Mouse (Mus musculus) limb, embryonic 11.5 days (tissue): Measurements from ENCODE around the gene Prg4. TPM values are rescaled to one million over a fixed set of nuclear protein-coding genes. Genes with fewer than 3 reads are reported as not detected.

Experiments
- ATAC-seq: fragments of 200-750 bp; cut with Nextera tagmentation; 2 replicates; pipeline ENCODE4 v1.8.0; 2017; ENCODE audit warnings: low read depth; ENCODE audit not compliant: insufficient number of reproducible peaks, low FRiP score, low TSS enrichment
- DNase-seq: peaks from one replicate; pipeline ENCODE4 v3.0.0-alpha.2; 2015; ENCODE audit warnings: low spot score
- H3K27ac ChIP-seq: fragments of 300-500 bp; sonication (generic); replicated peaks from 2 replicates; pipeline ENCODE4 v1.5.1; 2014; ENCODE audit warnings: low read depth, mild to moderate bottlenecking, low read length
- H3K27me3 ChIP-seq: fragments of 300-500 bp; sonication (generic); 2 replicates; pipeline ENCODE4 v1.6.1; 2014; ENCODE audit warnings: mild to moderate bottlenecking, low read length, mixed read lengths; ENCODE audit not compliant: control insufficient read depth, insufficient read depth
- H3K36me3 ChIP-seq: fragments of 300-500 bp; sonication (generic); 2 replicates; pipeline ENCODE4 v1.6.1; 2014; ENCODE audit warnings: mild to moderate bottlenecking, low read length, moderate library complexity, mixed read lengths; ENCODE audit not compliant: control insufficient read depth, insufficient read depth
- H3K4me1 ChIP-seq: fragments of 300-500 bp; sonication (generic); 2 replicates; pipeline ENCODE4 v1.6.1; 2014; ENCODE audit warnings: low read length, mixed read lengths; ENCODE audit not compliant: control insufficient read depth, insufficient read depth
- H3K4me2 ChIP-seq: fragments of 300-500 bp; sonication (generic); 2 replicates; pipeline ENCODE4 v1.6.1; 2014; ENCODE audit warnings: low read depth, mild to moderate bottlenecking, moderate library complexity; ENCODE audit not compliant: severe bottlenecking
- H3K4me3 ChIP-seq: fragments of 300-500 bp; sonication (generic); 2 replicates; pipeline ENCODE4 v1.5.1; 2014; ENCODE audit warnings: low read depth, low read length
- H3K9ac ChIP-seq: fragments of 300-500 bp; sonication (generic); 2 replicates; pipeline ENCODE4 v1.6.1; 2014; ENCODE audit warnings: mild to moderate bottlenecking, low read length
- H3K9me3 ChIP-seq: fragments of 300-500 bp; sonication (generic); 2 replicates; pipeline ENCODE4 v1.6.1; 2016; ENCODE audit warnings: low read length; ENCODE audit not compliant: control insufficient read depth
- WGBS: fragments of 180-500 bp; shearing (Covaris S2); extraction: QIAGEN DNeasy Blood & Tissue Kit; methylation state at CpG from one replicate; pipeline ENCODE4 v1.1.7; 2014; 5-methylcytosine and 5-hydroxymethylcytosine counted together
- polyA plus RNA-seq: library from polyadenylated mRNA; unstranded; fragments of >200 nt; fragmentation: Nextera tagmentation; extraction: Ambion mirVana; gene quantifications from 2 replicates; pipeline ENCODE4 v1.2.1, GENCODE M21; 2014

Gene Prg4
- polyA plus RNA-seq: 0.64 and 1.0 TPM in 2 replicates

- 75% methylated on average over 3 of the region's 3 CpGs for WGBS
- no peak for ATAC-seq
- Histone ChIP-seq H3K36me3 (no peaks in the 10 kb centered on the region), H3K4me1 (no peaks in the 10 kb centered on the region), H3K9ac (no peak within 1 kb of the TSS), H3K27me3 (no peaks in the 10 kb centered on the region), H3K27ac (no peak within 1 kb of the TSS), H3K9me3 (no peaks in the 10 kb centered on the region), H3K4me2 (no peak within 1 kb of the TSS), H3K4me3 (no peak within 1 kb of the TSS)
- DNase-seq: no peak
These were observed at the start of gene Prg4 for GRCm38 (mm10) chr1:150466132-150466531. Prg4 (minus strand) TSS chr1:150466165.

- 96% methylated on average over 2 of the region's 2 CpGs for WGBS
- Histone ChIP-seq H3K4me2 (no peak overlapping the region), H3K9me3 (no peaks in the 10 kb centered on the region), H3K36me3 (no peaks in the 10 kb centered on the region), H3K27me3 (no peaks in the 10 kb centered on the region), H3K4me1 (no peaks in the 10 kb centered on the region), H3K27ac (no peak overlapping the region), H3K9ac (no peak overlapping the region), H3K4me3 (no peak overlapping the region)
- DNase-seq (no peak), ATAC-seq (no peak)
These were observed 47.1 kb upstream of the Prg4 start for GRCm38 (mm10) chr1:150513041-150513440.

GRCm38 (mm10) chr1:150505794-150506193, 39.8 kb upstream of the Prg4 start:
- DNase-seq (no peak), ATAC-seq (no peak)
- no peak overlapping the region for H3K9ac ChIP-seq
- H3K4me2 ChIP-seq: no peak overlapping the region
- WGBS: 78% methylated on average over 2 of the region's 2 CpGs
- no peaks in the 10 kb centered on the region for H3K9me3 ChIP-seq
- H3K36me3 ChIP-seq: no peaks in the 10 kb centered on the region
- H3K27me3 ChIP-seq: no peaks in the 10 kb centered on the region
- no peaks in the 10 kb centered on the region for H3K4me1 ChIP-seq
- H3K27ac ChIP-seq: no peak overlapping the region
- no peak overlapping the region for H3K4me3 ChIP-seq

GRCm38 (mm10) chr1:150503321-150503720, 37.4 kb upstream of the Prg4 start:
- no peak overlapping the region for H3K4me3 ChIP-seq

GRCm38 (mm10) chr1:150498177-150498576, 32.2 kb upstream of the Prg4 start:
- H3K9ac ChIP-seq: no peak overlapping the region
- H3K27me3 ChIP-seq: no peaks in the 10 kb centered on the region
- no peak overlapping the region for H3K27ac ChIP-seq
- no peaks in the 10 kb centered on the region; the same call in 1 of the 2 replicates for H3K9me3 ChIP-seq
- no peak for ATAC-seq
- H3K4me2 ChIP-seq: no peak overlapping the region
- H3K36me3 ChIP-seq: no peaks in the 10 kb centered on the region
- no peak for DNase-seq
- WGBS: 85% methylated on average over 2 of the region's 2 CpGs
- no peak overlapping the region for H3K4me3 ChIP-seq
- no peaks in the 10 kb centered on the region for H3K4me1 ChIP-seq

More at GRCm38 (mm10) chr1:150503321-150503720, 37.4 kb upstream of the Prg4 start:
- H3K27ac ChIP-seq: no peak overlapping the region
- no peaks in the 10 kb centered on the region for H3K4me1 ChIP-seq
- no peak for ATAC-seq
- no peak overlapping the region for H3K4me2 ChIP-seq
- no peak overlapping the region for H3K9ac ChIP-seq
- no peaks in the 10 kb centered on the region for H3K27me3 ChIP-seq
- 82% methylated on average over 4 of the region's 4 CpGs for WGBS
- no peaks in the 10 kb centered on the region; the same call in 1 of the 2 replicates for H3K9me3 ChIP-seq
- H3K36me3 ChIP-seq: no peaks in the 10 kb centered on the region
- no peak for DNase-seq

GRCm38 (mm10) chr1:150497690-150498089, 31.7 kb upstream of the Prg4 start:
- DNase-seq (no peak), ATAC-seq (no peak)
- H3K36me3 ChIP-seq: no peaks in the 10 kb centered on the region
- no peaks in the 10 kb centered on the region; the same call in 1 of the 2 replicates for H3K9me3 ChIP-seq
- H3K4me1 ChIP-seq: no peaks in the 10 kb centered on the region
- H3K4me2 ChIP-seq: no peak overlapping the region
- H3K9ac ChIP-seq: no peak overlapping the region
- no peaks in the 10 kb centered on the region for H3K27me3 ChIP-seq
- no peak overlapping the region for H3K4me3 ChIP-seq
- WGBS: 78% methylated on average over 2 of the region's 2 CpGs
- H3K27ac ChIP-seq: no peak overlapping the region

- ATAC-seq (no peak), DNase-seq (no peak)
- Histone ChIP-seq H3K27me3 (no peaks in the 10 kb centered on the region), H3K4me3 (no peak overlapping the region), H3K4me1 (no peaks in the 10 kb centered on the region), H3K9me3 (no peaks in the 10 kb centered on the region; the same call in 1 of the 2 replicates), H3K4me2 (no peak overlapping the region), H3K36me3 (no peaks in the 10 kb centered on the region), H3K27ac (no peak overlapping the region), H3K9ac (no peak overlapping the region)
- 78% methylated on average over 6 of the region's 6 CpGs for WGBS
These were observed 30.8 kb upstream of the Prg4 start for GRCm38 (mm10) chr1:150496626-150497302.

- no peaks in the 10 kb centered on the region for H3K9me3 ChIP-seq
- H3K4me2 ChIP-seq: no peak overlapping the region
- WGBS: 81% methylated on average over 2 of the region's 2 CpGs
- no peaks in the 10 kb centered on the region for H3K4me1 ChIP-seq
- ATAC-seq: no peak
- H3K36me3 ChIP-seq: no peaks in the 10 kb centered on the region
- no peaks in the 10 kb centered on the region for H3K27me3 ChIP-seq
- no peak overlapping the region for H3K27ac ChIP-seq
- H3K9ac ChIP-seq: no peak overlapping the region
- no peak overlapping the region for H3K4me3 ChIP-seq
- DNase-seq: no peak
These were observed 23.2 kb upstream of the Prg4 start for GRCm38 (mm10) chr1:150489148-150489547.
